Mouse (Mus musculus) urinary bladder, postnatal 36 days (tissue): Measurements from ENCODE around the gene 4933402N03Rik.

ENCODE experiments used
- DNase-seq, 2 experiments: peaks; one replicate each; pipeline ENCODE4 v3.0.0; 2022; ENCODE audit warnings: low spot score in 2 of 2, mixed read lengths in 1 of 2

4933402N03Rik gene

GRCm38 (mm10) chr7:131146214-131146613 is at the start of gene 4933402N03Rik:
TSS of gene 4933402N03Rik (minus strand) at chr7:131146314.
- DNase-seq: no peak

GRCm38 (mm10) chr7:131187996-131188395 is 41.9 kb upstream of the 4933402N03Rik start:
- DNase-seq: no peak

- no peak for DNase-seq
Measured at GRCm38 (mm10) chr7:131187047-131187446, 40.9 kb upstream of the 4933402N03Rik start.

- no peak for DNase-seq
Measured at GRCm38 (mm10) chr7:131184339-131184738, 38.2 kb upstream of the 4933402N03Rik start.

GRCm38 (mm10) chr7:131182685-131183084 is 36.6 kb upstream of the 4933402N03Rik start:
- peak in 1 of 2 experiments; percentile 10 for DNase-seq

GRCm38 (mm10) chr7:131174121-131174520 is 28.0 kb upstream of the 4933402N03Rik start, which contains the start of gene 5430419D17Rik:
TSS of gene 5430419D17Rik (plus strand) at chr7:131174402.
- no peak for DNase-seq

- no peak for DNase-seq
Measured at GRCm38 (mm10) chr7:131169099-131169498, 23.0 kb upstream of the 4933402N03Rik start.

GRCm38 (mm10) chr7:131167771-131168170 is 21.7 kb upstream of the 4933402N03Rik start:
- DNase-seq: no peak

- no peak for DNase-seq
Measured at GRCm38 (mm10) chr7:131162251-131162650, 16.1 kb upstream of the 4933402N03Rik start.

- DNase-seq: no peak
Measured at GRCm38 (mm10) chr7:131153044-131153443, 6.9 kb upstream of the 4933402N03Rik start.

GRCm38 (mm10) chr7:131150179-131150578 is 4.1 kb upstream of the 4933402N03Rik start:
- DNase-seq: no peak

GRCm38 (mm10) chr7:131133181-131133580 is 12.9 kb downstream of the 4933402N03Rik start:
- no peak for DNase-seq

GRCm38 (mm10) chr7:131130021-131130420 is 16.1 kb downstream of the 4933402N03Rik start:
- DNase-seq: no peak

- DNase-seq: no peak
Measured at GRCm38 (mm10) chr7:131122210-131122807, 23.8 kb downstream of the 4933402N03Rik start.

GRCm38 (mm10) chr7:131114434-131114833 is 31.7 kb downstream of the 4933402N03Rik start:
- DNase-seq: no peak

GRCm38 (mm10) chr7:131113676-131114075 is 32.4 kb downstream of the 4933402N03Rik start:
- no peak for DNase-seq

- peak; percentile 15 to 39 for DNase-seq
Measured at GRCm38 (mm10) chr7:131112486-131112885, 33.6 kb downstream of the 4933402N03Rik start.
